Mouse (Mus musculus) midbrain, embryonic 13.5 days (tissue): ENCODE data around the gene Card6. TPM values are rescaled to one million over a fixed set of nuclear protein-coding genes. Genes with fewer than 3 reads are reported as not detected.
"Not testable (repeated sequence)": the region's sequence is repeated elsewhere in the genome, so short reads cannot be mapped to it uniquely, and the experiment has no call there.

Experiments
- ATAC-seq: fragments of 200-750 bp; cut with Nextera tagmentation; 2 replicates; pipeline ENCODE4 v1.8.0; 2017; ENCODE audit warnings: mild to moderate bottlenecking, moderate TSS enrichment, moderate library complexity
- H3K27ac ChIP-seq: fragments of 300-500 bp; sonication (generic); 2 replicates; pipeline ENCODE4 v1.5.1; 2015; ENCODE audit warnings: inconsistent platforms, mild to moderate bottlenecking, moderate library complexity
- H3K27me3 ChIP-seq: fragments of 300-500 bp; sonication (generic); 2 replicates; pipeline ENCODE4 v1.6.1; 2015; ENCODE audit warnings: mild to moderate bottlenecking, inconsistent platforms
- H3K36me3 ChIP-seq: fragments of 300-500 bp; sonication (generic); 2 replicates; pipeline ENCODE4 v1.6.1; 2015; ENCODE audit warnings: mild to moderate bottlenecking, inconsistent platforms
- H3K4me1 ChIP-seq: fragments of 300-500 bp; sonication (generic); replicated peaks from 2 replicates; pipeline ENCODE4 v1.6.1; 2015; ENCODE audit warnings: inconsistent platforms
- H3K4me2 ChIP-seq: fragments of 300-500 bp; sonication (generic); replicated peaks from 2 replicates; pipeline ENCODE4 v1.6.1; 2015; ENCODE audit warnings: moderate library complexity, mild to moderate bottlenecking, inconsistent platforms
- H3K4me3 ChIP-seq: fragments of 300-500 bp; sonication (generic); replicated peaks from 2 replicates; pipeline ENCODE4 v1.5.1; 2015; ENCODE audit warnings: mild to moderate bottlenecking, inconsistent platforms
- H3K9ac ChIP-seq: fragments of 300-500 bp; sonication (generic); replicated peaks from 2 replicates; pipeline ENCODE4 v1.6.1; 2015; ENCODE audit warnings: mild to moderate bottlenecking, inconsistent platforms
- H3K9me3 ChIP-seq: fragments of 300-500 bp; sonication (generic); 2 replicates; pipeline ENCODE4 v1.6.1; 2016; ENCODE audit warnings: mild to moderate bottlenecking, inconsistent platforms
- WGBS: fragments of 180-500 bp; shearing (Covaris S2); methylation state at CpG from one replicate; pipeline ENCODE4 v1.1.7; 2015; 5-methylcytosine and 5-hydroxymethylcytosine counted together
- polyA plus RNA-seq: library from polyadenylated mRNA; unstranded; fragments of >200 nt; fragmentation: Nextera tagmentation; extraction: Ambion mirVana; gene quantifications from 2 replicates; pipeline ENCODE4 v1.2.1, GENCODE M21; 2015

Gene Card6
- polyA plus RNA-seq, 1 experiment from 2014 or later: 0.46 TPM

- Histone ChIP-seq H3K4me1 (peaks cover 14% of the 10 kb centered on the region), H3K27me3 (no peaks in the 10 kb centered on the region), H3K9ac (no peak overlapping the region), H3K36me3 (no peaks in the 10 kb centered on the region), H3K4me2 (no peak overlapping the region), H3K9me3 (no peaks in the 10 kb centered on the region), H3K27ac (no peak overlapping the region), H3K4me3 (no peak overlapping the region)
- no peak for ATAC-seq
- WGBS: 72% methylated on average over 5 of the region's 5 CpGs
Observed at GRCm38 (mm10) chr15:5142047-5142446, 33.7 kb upstream of the Card6 start.

DNA sequence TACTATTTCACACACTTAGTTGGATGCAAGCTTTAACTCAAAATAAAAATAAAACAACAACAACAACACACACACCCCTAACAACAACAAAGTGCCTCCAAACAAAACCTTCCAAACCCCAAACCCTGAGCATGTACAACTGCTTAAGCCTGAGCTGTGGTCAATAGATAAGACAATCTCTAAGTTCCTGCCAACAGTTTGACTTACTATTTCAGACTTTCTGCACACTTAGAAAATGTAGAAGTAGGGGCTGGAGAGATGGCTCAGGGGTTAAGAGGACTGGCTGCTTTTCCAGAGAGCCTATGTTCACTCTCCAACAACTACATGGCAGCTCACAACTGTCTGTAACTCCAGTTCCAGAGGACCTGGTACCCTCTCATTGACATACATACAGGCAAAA is 32.0 kb upstream of the Card6 start:
- no peak overlapping the region for H3K9ac ChIP-seq
- no peaks in the 10 kb centered on the region for H3K27me3 ChIP-seq
- no peak for ATAC-seq
- H3K27ac ChIP-seq: no peak overlapping the region
- no peaks in the 10 kb centered on the region for H3K9me3 ChIP-seq
- H3K4me2 ChIP-seq: no peak overlapping the region
- H3K4me3 ChIP-seq: no peak overlapping the region
- H3K4me1 ChIP-seq: peaks cover 10% of the 10 kb centered on the region
- H3K36me3 ChIP-seq: no peaks in the 10 kb centered on the region

GRCm38 (mm10) chr15:5139863-5140262 is 31.5 kb upstream of the Card6 start:
- no peak for ATAC-seq
- H3K36me3 ChIP-seq: no peaks in the 10 kb centered on the region
- 87% methylated on average over 7 of the region's 7 CpGs for WGBS
- H3K27ac ChIP-seq: no peak overlapping the region
- no peak overlapping the region for H3K4me3 ChIP-seq
- no peaks in the 10 kb centered on the region for H3K9me3 ChIP-seq
- H3K4me2 ChIP-seq: no peak overlapping the region
- no peaks in the 10 kb centered on the region for H3K27me3 ChIP-seq
- peaks cover 5% of the 10 kb centered on the region for H3K4me1 ChIP-seq
- no peak overlapping the region for H3K9ac ChIP-seq

GRCm38 (mm10) chr15:5139366-5139765 is 31.0 kb upstream of the Card6 start:
- Histone ChIP-seq H3K36me3 (no peaks in the 10 kb centered on the region), H3K4me3 (no peak overlapping the region), H3K9me3 (no peaks in the 10 kb centered on the region), H3K4me1 (peaks cover under 1% of the 10 kb centered on the region), H3K4me2 (no peak overlapping the region), H3K9ac (no peak overlapping the region), H3K27ac (no peak overlapping the region), H3K27me3 (no peaks in the 10 kb centered on the region)
- ATAC-seq: no peak
- WGBS: 95% methylated on average over 2 of the region's 2 CpGs

DNA sequence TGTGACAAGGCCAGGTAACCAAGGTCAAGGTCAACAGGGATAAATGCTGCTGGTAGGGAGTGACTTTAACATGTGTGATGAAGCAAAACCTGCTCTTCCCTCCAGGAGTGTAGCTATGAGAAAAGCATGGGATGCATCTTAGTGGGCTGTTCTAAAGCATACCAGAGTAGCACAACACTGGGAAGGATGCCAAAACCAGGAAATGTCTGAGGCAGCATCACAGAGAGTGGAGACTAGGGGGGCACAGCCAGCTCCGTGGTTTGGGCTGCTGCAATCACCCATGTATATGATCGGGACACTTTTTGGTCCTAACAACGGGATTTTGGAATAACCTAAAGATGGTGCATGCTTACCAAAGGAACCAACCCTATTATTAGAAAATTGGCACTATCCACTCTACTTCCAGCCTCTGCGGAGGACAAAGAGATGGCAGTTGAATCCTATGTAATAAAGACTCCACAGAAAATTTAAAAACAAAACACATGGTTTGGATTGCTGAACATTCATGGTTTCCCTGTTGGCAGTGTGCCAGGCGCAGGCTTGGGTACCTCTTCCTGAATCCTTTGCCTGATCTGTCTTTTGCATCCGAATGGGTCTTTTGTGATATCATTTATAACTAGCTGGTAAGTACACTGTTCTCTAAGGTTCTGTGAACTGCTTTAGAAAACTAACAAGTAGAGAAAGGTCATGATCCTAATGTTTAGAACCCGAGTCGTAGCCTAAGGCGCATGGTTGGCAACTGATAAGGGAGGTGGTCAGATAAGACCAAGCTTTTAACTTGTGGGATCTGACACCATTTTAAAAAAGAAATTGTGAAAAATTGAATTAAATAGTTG is 29.9 kb upstream of the Card6 start:
- H3K4me2 ChIP-seq: no peak overlapping the region
- no peak overlapping the region for H3K9ac ChIP-seq
- ATAC-seq: peak; percentile 69
- no peaks in the 10 kb centered on the region for H3K36me3 ChIP-seq
- no peak overlapping the region for H3K27ac ChIP-seq
- H3K27me3 ChIP-seq: no peaks in the 10 kb centered on the region
- no peaks in the 10 kb centered on the region; the same call in 1 of the 2 replicates for H3K4me1 ChIP-seq
- H3K4me3 ChIP-seq: no peak overlapping the region
- H3K9me3 ChIP-seq: no peaks in the 10 kb centered on the region
- 79% methylated on average over 9 of the region's 9 CpGs for WGBS

DNA sequence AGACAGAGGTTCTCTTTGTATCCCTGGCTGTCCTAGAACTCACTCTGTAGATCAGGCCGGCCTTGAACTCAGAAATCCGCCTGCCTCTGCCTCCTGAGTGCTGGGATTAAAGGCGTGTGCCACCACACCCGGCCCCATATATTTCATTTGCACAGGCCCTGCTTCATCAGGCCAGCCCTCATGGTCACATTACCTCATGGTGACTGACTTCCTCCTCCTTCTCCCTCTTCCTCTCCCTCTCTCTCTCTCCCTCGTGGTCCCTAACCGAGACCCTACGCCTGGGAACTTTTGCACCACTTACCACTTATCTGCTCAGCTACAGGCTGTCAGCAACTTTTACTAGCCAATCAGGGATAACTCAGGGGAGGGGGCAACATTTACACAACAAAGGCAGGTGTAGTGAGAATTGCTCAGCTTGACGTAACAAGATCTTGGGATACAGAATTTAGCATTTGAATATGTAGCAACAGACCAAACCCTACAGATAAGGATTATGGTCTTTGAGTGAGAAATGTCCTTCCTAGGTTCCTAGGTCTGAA is 26.7 kb upstream of the Card6 start:
- no peak for ATAC-seq
- no peaks in the 10 kb centered on the region for H3K27me3 ChIP-seq
- no peaks in the 10 kb centered on the region; the same call in 1 of the 2 replicates for H3K4me1 ChIP-seq
- H3K27ac ChIP-seq: no peak overlapping the region
- WGBS: 84% methylated on average over 8 of the region's 8 CpGs
- no peak overlapping the region for H3K4me2 ChIP-seq
- H3K9me3 ChIP-seq: no peaks in the 10 kb centered on the region
- H3K36me3 ChIP-seq: no peaks in the 10 kb centered on the region
- no peak overlapping the region for H3K9ac ChIP-seq
- H3K4me3 ChIP-seq: no peak overlapping the region

DNA sequence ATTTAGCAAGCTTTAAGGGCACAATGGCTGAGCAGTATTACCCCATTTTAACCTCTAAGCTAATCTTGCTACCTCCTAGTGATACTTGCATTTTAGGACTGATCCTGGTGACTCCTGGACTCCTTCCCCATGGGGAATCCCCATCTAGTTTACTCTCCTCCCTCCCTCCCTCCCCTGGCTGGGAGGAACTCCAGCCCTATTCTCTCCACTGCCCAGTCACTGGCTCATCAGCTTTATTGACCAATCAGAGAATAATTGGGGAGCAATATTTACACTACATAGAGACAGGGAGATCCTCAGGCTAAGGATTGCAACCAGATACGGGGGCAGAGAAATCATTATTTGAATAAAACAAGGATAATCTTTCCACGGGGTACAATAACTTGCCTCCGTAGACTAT is 25.8 kb upstream of the Card6 start:
- no peak overlapping the region for H3K4me3 ChIP-seq
- no peaks in the 10 kb centered on the region for H3K27me3 ChIP-seq
- no peaks in the 10 kb centered on the region for H3K9me3 ChIP-seq
- ATAC-seq: no peak
- H3K4me1 ChIP-seq: no peaks in the 10 kb centered on the region; the same call in 1 of the 2 replicates
- no peak overlapping the region for H3K9ac ChIP-seq
- 65% methylated on average over 3 of the region's 3 CpGs for WGBS
- no peak overlapping the region for H3K27ac ChIP-seq
- no peaks in the 10 kb centered on the region for H3K36me3 ChIP-seq
- H3K4me2 ChIP-seq: no peak overlapping the region

DNA sequence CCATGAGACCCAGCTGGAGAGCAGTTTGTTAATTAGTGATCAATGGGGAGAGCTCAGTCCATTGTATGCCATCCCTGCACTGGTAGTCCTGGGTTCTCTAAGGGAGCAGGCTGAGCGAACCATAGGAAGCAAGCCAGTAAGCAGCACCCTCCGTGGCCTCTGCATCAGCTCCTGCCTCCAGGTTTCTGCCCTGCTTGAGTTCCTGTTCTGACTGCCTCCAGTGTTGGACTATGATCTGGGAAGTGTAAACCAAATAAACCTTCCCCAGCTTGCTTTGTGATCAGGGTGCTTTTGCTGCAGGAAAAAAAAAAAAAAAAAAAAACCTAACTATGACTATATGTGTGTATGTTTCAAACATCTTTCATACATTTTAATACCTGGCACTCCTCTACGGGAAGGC is 25.0 kb upstream of the Card6 start:
- no peak overlapping the region for H3K4me2 ChIP-seq
- H3K36me3 ChIP-seq: no peaks in the 10 kb centered on the region
- ATAC-seq: no peak
- WGBS: 51% methylated on average over 3 of the region's 3 CpGs
- no peak overlapping the region for H3K9ac ChIP-seq
- no peaks in the 10 kb centered on the region for H3K27me3 ChIP-seq
- no peak overlapping the region for H3K4me3 ChIP-seq
- no peaks in the 10 kb centered on the region; the same call in 1 of the 2 replicates for H3K4me1 ChIP-seq
- no peaks in the 10 kb centered on the region for H3K9me3 ChIP-seq
- no peak overlapping the region for H3K27ac ChIP-seq

GRCm38 (mm10) chr15:5130887-5131668 is 22.7 kb upstream of the Card6 start:
- not testable (repeated sequence) for H3K4me2 ChIP-seq, H3K4me3 ChIP-seq, H3K4me1 ChIP-seq, ATAC-seq, H3K27ac ChIP-seq, H3K36me3 ChIP-seq, H3K27me3 ChIP-seq, H3K9me3 ChIP-seq, H3K9ac ChIP-seq
- 90% methylated on average over 14 of the region's 14 CpGs for WGBS

DNA sequence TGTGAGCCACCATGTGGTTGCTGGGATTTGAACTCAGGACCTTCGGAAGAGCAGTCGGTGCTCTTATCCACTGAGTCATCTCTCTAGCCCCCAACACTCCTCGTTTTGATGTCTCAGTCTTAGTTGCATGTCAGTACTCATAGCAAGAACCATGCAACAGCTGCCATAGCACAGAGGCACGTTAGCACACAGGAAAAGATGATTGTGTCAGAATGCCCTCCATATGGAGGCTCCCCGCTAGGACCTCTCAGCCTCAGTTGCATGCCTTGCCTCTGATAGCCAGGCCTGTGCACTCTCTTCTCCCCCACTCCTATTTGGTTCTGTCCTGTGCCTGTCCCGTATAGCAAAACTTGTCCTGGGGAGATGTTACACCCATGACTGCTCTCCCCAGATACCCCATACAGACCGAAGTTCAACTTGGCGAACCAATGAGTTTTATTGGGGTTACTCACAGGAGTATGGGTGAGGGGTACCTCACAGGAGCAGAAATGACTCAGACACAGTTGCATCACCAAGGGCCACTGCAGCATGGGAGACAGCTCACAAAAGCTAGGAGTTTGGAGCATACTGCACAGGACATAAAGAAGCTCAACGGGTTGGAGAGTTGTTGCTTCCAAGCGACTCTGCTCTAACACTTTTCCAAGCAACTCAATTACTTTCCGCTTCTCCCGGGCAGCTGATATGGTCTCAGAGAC is 20.9 kb upstream of the Card6 start:
- no peak overlapping the region for H3K27ac ChIP-seq
- no peak for ATAC-seq
- H3K36me3 ChIP-seq: peaks cover 9% of the 10 kb centered on the region
- no peaks in the 10 kb centered on the region for H3K4me1 ChIP-seq
- H3K9ac ChIP-seq: no peak overlapping the region
- 94% methylated on average over 12 of the region's 12 CpGs for WGBS
- no peaks in the 10 kb centered on the region for H3K9me3 ChIP-seq
- no peak overlapping the region for H3K4me2 ChIP-seq
- no peaks in the 10 kb centered on the region for H3K27me3 ChIP-seq
- H3K4me3 ChIP-seq: no peak overlapping the region

DNA sequence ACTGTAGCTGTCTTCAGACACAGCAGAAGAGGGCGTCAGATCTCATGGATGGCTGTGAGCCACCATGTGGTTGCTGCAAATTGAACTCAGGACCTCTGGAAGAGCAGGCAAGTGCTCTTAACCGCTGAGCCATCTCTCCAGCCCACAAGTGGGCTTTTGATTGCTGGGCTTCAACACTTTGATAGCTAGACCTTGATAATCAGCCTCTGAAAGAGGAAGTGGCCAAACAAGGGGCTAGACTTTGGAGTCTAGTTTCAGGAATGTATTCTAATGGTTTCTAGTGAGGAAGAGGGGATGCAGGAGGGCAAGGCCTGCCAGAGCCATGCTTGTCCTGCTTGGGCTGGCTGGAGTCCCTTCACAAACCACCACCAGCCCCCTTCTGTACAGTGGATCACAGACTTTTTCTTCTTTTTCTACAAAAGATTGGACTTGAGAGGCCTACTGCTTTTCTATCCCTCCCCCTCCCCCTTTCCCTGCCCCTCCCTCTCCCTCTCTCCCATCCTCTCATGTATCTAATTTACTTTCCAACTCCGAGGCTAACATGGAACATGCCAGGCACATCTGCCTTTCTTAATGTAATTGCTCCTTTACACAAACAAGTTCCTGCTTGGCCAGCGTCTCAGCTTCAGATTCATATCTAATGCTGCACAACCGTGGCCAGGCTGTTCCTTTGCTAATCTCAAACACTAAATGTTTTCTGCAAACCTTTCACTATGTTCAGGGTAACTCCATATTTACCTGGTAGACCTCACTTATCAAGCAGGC is 20.0 kb upstream of the Card6 start:
- 80% methylated on average over 5 of the region's 5 CpGs for WGBS
- Histone ChIP-seq H3K36me3 (peaks cover 12% of the 10 kb centered on the region), H3K9ac (no peak overlapping the region), H3K4me1 (no peaks in the 10 kb centered on the region), H3K4me2 (no peak overlapping the region), H3K27me3 (no peaks in the 10 kb centered on the region), H3K9me3 (no peaks in the 10 kb centered on the region), H3K4me3 (no peak overlapping the region), H3K27ac (no peak overlapping the region)
- ATAC-seq: no peak
